8 mouse cellular contexts compared by ENCODE assay signal in genomic region chr6:147116579-147116978, GRCm38 (mm10). TPM values are rescaled to one million over a fixed set of nuclear protein-coding genes. Genes with fewer than 3 reads are reported as not detected.
DNase-seq lines count a peak whose midpoint lies in the region; ATAC-seq and TF ChIP-seq lines count a peak whose summit lies in the region.

No protein-coding gene starts in this region.

- ATAC-seq in kidney, embryonic 16.5 days (ENCODE audit: low FRiP score, low TSS enrichment), result peak; percentile 74; the same call in 1 of the 2 replicates

- TF ChIP-seq POLR2A in myocyte (IDR thresholded peaks at IDR 0.05; ENCODE audit: insufficient read length, low read depth), result no peak

- no peak overlapping the region for H3K4me2 ChIP-seq in kidney, embryonic 16.5 days (replicated peaks; ENCODE audit: low read depth, low read length)
- no peak overlapping the region for H3K4me2 ChIP-seq in myocyte (ENCODE audit: low read depth)

- intact Hi-C loops in gastrocnemius, postnatal 36 days (cut with DNase I), result loop anchor here (5.0 to 10.0 kb wide), 2 partner anchors 109 to 292 kb away; no protein-coding TSS in a partner anchor

- peaks cover 7% of the 10 kb centered on the region; the same call in 1 of the 2 replicates for H3K36me3 ChIP-seq in kidney, embryonic 16.5 days (ENCODE audit: insufficient read depth, low read length)
- H3K36me3 ChIP-seq in myocyte (ENCODE audit: control insufficient read depth, insufficient read depth), result no peaks in the 10 kb centered on the region

- WGBS in kidney, embryonic 16.5 days, result 9% methylated on average over 10 of the region's 10 CpGs

- DNase-seq in 3T3-L1 (ENCODE audit: low read depth, low spot score), result peak; percentile 68
- peak; percentile 83 to 84 for DNase-seq in adrenal gland, adult 18-20 months (ENCODE audit: low spot score in 2 of 2)
- DNase-seq in embryo, embryonic 10 days (ENCODE audit: low spot score), result peak; percentile 94
- DNase-seq in gastrocnemius, postnatal 36 days, result peak; percentile 71 to 83
- DNase-seq in liver, result peak; percentile 73
- DNase-seq in spleen, postnatal 36 days (ENCODE audit: low spot score in 2 of 2), result peak; percentile 42 to 62

- H3K4me1 ChIP-seq in kidney, embryonic 16.5 days (ENCODE audit: insufficient read depth, low read length), result no peaks in the 10 kb centered on the region

- no peaks in the 10 kb centered on the region for H3K79me2 ChIP-seq in myocyte (ENCODE audit: control insufficient read depth, insufficient read depth)

- H3ac ChIP-seq in myocyte (ENCODE audit: control insufficient read depth, insufficient read length), result no peak overlapping the region

- H3K9ac ChIP-seq in kidney, embryonic 16.5 days (replicated peaks; ENCODE audit: low read length), result no peak overlapping the region

- no peak overlapping the region for H3K27ac ChIP-seq in kidney, embryonic 16.5 days (ENCODE audit: low read length)

- H3K27me3 ChIP-seq in kidney, embryonic 16.5 days (ENCODE audit: insufficient read depth, low read length), result no peaks in the 10 kb centered on the region
- H3K27me3 ChIP-seq in myocyte (ENCODE audit: control insufficient read depth, insufficient read depth, insufficient read length), result no peaks in the 10 kb centered on the region

- H3K4me3 ChIP-seq in kidney, embryonic 16.5 days (ENCODE audit: low read length), result no peak overlapping the region
- H3K4me3 ChIP-seq in myocyte, result no peak overlapping the region

- H3K9me3 ChIP-seq in kidney, embryonic 16.5 days (ENCODE audit: low read length), result no peaks in the 10 kb centered on the region

TF ChIP-seq in myocyte, 11 proteins besides CTCF, POLR2A, EP300 and RAD21:
- TF ChIP-seq REST (IDR thresholded peaks at IDR 0.05; ENCODE audit: insufficient read depth, insufficient read length), result peak; percentile 63
- TF ChIP-seq POLR2AphosphoS2 (IDR thresholded peaks at IDR 0.05; ENCODE audit: insufficient read length, low read depth), result no peak

RNA-seq across cellular contexts. Expression of gene Klhl42, which starts 25.4 kb away (rescaled TPM):
- 10 to 100 TPM; 16.5 to 25.6 TPM for total RNA-seq in adrenal gland, adult 18-20 months (2021)
- total RNA-seq in gastrocnemius, postnatal 36 days (2021), result 1 to 10 TPM; 1.6 to 2.2 TPM
- polyA plus RNA-seq in kidney, embryonic 16.5 days (2015; fragmentation: Nextera tagmentation; extraction: Ambion mirVana), result 6.0 and 7.0 TPM in 2 replicates
- polyA plus RNA-seq in myocyte (2012; fragmentation: generic; extraction: Trizol), result 2.2 TPM

RNA-seq across cellular contexts. Expression of gene Mansc4, which starts 29.7 kb away (rescaled TPM):
- total RNA-seq in adrenal gland, adult 18-20 months (2021), result under 1 TPM in 1 of 2 experiments, not detected in 1; 0.27 TPM
- total RNA-seq in gastrocnemius, postnatal 36 days (2021), result not detected
- polyA plus RNA-seq in kidney, embryonic 16.5 days (2015; fragmentation: Nextera tagmentation; extraction: Ambion mirVana), result 5.3 and 5.9 TPM in 2 replicates
- 0.10 TPM for polyA plus RNA-seq in myocyte (2012; fragmentation: generic; extraction: Trizol)

Comparison
In these comparisons a context has a peak if more than half of its experiments do, and no peak if none do; other contexts are left out.
1. RNA of gene Klhl42, which starts 25.4 kb away (total RNA-seq): 16.5 to 25.6 TPM in adrenal gland, adult 18-20 months; 1.6 to 2.2 TPM in gastrocnemius, postnatal 36 days; every median in the first group is over 4 times any median in the second.
2. Peak in every context shown above with its lines, with median percentiles within 50 percentile points of each other: DNase-seq.